Mouse (Mus musculus) kidney, postnatal 0 days (tissue): ENCODE measurements around the gene Spata25. TPM values are rescaled to one million over a fixed set of nuclear protein-coding genes. Genes with fewer than 3 reads are reported as not detected.

Experiments used
- ATAC-seq: fragments of 200-750 bp; cut with Nextera tagmentation; replicated peaks from 2 replicates; pipeline ENCODE4 v1.8.0; 2017; ENCODE audit warnings: low read depth, moderate number of reproducible peaks, moderate TSS enrichment, moderate library complexity; ENCODE audit not compliant: low FRiP score
- DNase-seq: peaks from one replicate; pipeline ENCODE4 v3.0.0-alpha.2; 2016; ENCODE audit warnings: low spot score
- H3K27ac ChIP-seq: fragments of 300-500 bp; sonication (generic); 2 replicates; pipeline ENCODE4 v1.5.1; 2014; ENCODE audit warnings: mild to moderate bottlenecking
- H3K27me3 ChIP-seq: fragments of 300-500 bp; sonication (generic); 2 replicates; pipeline ENCODE4 v1.6.1; 2014; ENCODE audit warnings: low read length, mixed read lengths; ENCODE audit not compliant: insufficient read depth
- H3K36me3 ChIP-seq: fragments of 300-500 bp; sonication (generic); 2 replicates; pipeline ENCODE4 v1.6.1; 2014; ENCODE audit warnings: low read length, mixed read lengths; ENCODE audit not compliant: insufficient read depth
- H3K4me1 ChIP-seq: fragments of 300-500 bp; sonication (generic); replicated peaks from 2 replicates; pipeline ENCODE4 v1.6.1; 2014; ENCODE audit warnings: antibody characterized with exemption, low read length, mixed read lengths; ENCODE audit not compliant: insufficient read depth
- H3K4me2 ChIP-seq: fragments of 300-500 bp; sonication (generic); 2 replicates; pipeline ENCODE4 v1.6.1; 2014; ENCODE audit warnings: mild to moderate bottlenecking, low read length, moderate library complexity, mixed read lengths
- H3K4me3 ChIP-seq: fragments of 300-500 bp; sonication (generic); replicated peaks from 2 replicates; pipeline ENCODE4 v1.5.1; 2014; ENCODE audit warnings: low read depth, low read length
- H3K9ac ChIP-seq: fragments of 300-500 bp; sonication (generic); 2 replicates; pipeline ENCODE4 v1.6.1; 2014; ENCODE audit warnings: low read depth, low read length
- H3K9me3 ChIP-seq: fragments of 300-500 bp; sonication (generic); replicated peaks from 2 replicates; pipeline ENCODE4 v1.6.1; 2016; ENCODE audit warnings: low read length, inconsistent platforms, mixed read lengths
- CTCF ChIP-seq: IDR thresholded peaks from 2 replicates; pipeline ENCODE4 v1.5.1; 2016; ENCODE audit warnings: antibody characterized with exemption, low read depth, mild to moderate bottlenecking, moderate library complexity
- WGBS: fragments of 180-500 bp; shearing (Covaris S2); extraction: QIAGEN DNeasy Blood & Tissue Kit; methylation state at CpG from one replicate; pipeline ENCODE4 v1.1.7; 2014; 5-methylcytosine and 5-hydroxymethylcytosine counted together
- polyA plus RNA-seq: library from polyadenylated mRNA; unstranded; fragments of >200 nt; fragmentation: Nextera tagmentation; extraction: Ambion mirVana; gene quantifications from 2 replicates; pipeline ENCODE4 v1.2.1, GENCODE M21; 2015

The Spata25 gene
- polyA plus RNA-seq, 1 experiment from 2014 or later = not detected

DNA sequence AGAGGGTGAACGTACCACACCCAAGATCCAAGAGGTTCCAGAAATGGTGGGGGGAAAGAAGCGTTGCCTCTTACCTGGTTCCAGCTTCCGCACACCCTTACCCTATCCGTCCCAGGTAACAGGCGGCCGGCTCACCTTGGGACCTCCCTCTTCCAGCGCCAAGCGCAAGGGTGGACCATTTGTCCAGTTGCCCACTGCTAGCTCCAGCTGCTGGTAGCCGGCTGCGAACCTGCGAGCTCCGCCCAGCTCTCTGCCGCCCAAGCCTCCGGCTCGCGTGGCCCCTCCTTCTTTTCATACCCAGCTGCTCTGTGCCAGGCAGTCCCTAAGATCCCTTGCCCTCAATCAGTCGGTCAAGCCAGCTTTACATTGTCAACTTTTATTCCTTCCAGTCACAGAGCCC is 51.5 kb downstream of the Spata25 start:
- no peak overlapping the region for H3K9ac ChIP-seq
- no peak for TF ChIP-seq CTCF
- H3K27me3 ChIP-seq = no peaks in the 10 kb centered on the region
- H3K4me2 ChIP-seq = no peak overlapping the region
- no peaks in the 10 kb centered on the region for H3K4me1 ChIP-seq
- H3K36me3 ChIP-seq = no peaks in the 10 kb centered on the region
- no peak overlapping the region for H3K27ac ChIP-seq
- ATAC-seq = no peak
- no peak for DNase-seq
- WGBS = 70% methylated on average over 17 of the region's 17 CpGs
- H3K9me3 ChIP-seq = no peaks in the 10 kb centered on the region
- H3K4me3 ChIP-seq = no peak overlapping the region

Other genes with a start within 250 kb of the Spata25 start
- not detected in 2 replicates for gene Wfdc6a, start 243.1 kb downstream of the Spata25 start, polyA plus RNA-seq
- gene Eppin, start 234.9 kb downstream of the Spata25 start, polyA plus RNA-seq = 0.16 TPM in 1 of 2 replicates, not detected in the other
- gene Wfdc6b, start 215.0 kb downstream of the Spata25 start, polyA plus RNA-seq = not detected in 2 replicates
- 0.05 TPM in 1 of 2 replicates, not detected in the other for gene Wfdc8, start 214.9 kb downstream of the Spata25 start, polyA plus RNA-seq
- gene Wfdc16, start 189.7 kb downstream of the Spata25 start, polyA plus RNA-seq = 0.17 TPM in 1 of 2 replicates, not detected in the other
- gene Wfdc10, start 172.5 kb downstream of the Spata25 start, polyA plus RNA-seq = 0.34 and 0.38 TPM in 2 replicates
- gene Wfdc9, start 172.0 kb downstream of the Spata25 start, polyA plus RNA-seq = not detected in 2 replicates
- gene Wfdc11, start 154.4 kb downstream of the Spata25 start, polyA plus RNA-seq = not detected in 2 replicates
- gene Wfdc13, start 143.4 kb downstream of the Spata25 start, polyA plus RNA-seq = 1.4 and 1.6 TPM in 2 replicates
- 0.84 and 1.4 TPM in 2 replicates for gene Spint4, start 130.0 kb downstream of the Spata25 start, polyA plus RNA-seq
- gene Spint5, start 113.2 kb downstream of the Spata25 start, polyA plus RNA-seq = not detected in 2 replicates
- 0.64 and 1.1 TPM in 2 replicates for gene Wfdc3, start 82.6 kb downstream of the Spata25 start, polyA plus RNA-seq
- gene Dnttip1, start 82.6 kb downstream of the Spata25 start, polyA plus RNA-seq = 58.5 and 62.4 TPM in 2 replicates
- gene Ube2c, start 58.6 kb downstream of the Spata25 start, polyA plus RNA-seq = 132 and 156 TPM in 2 replicates
- 0.45 and 1.0 TPM in 2 replicates for gene Tnnc2, start 48.6 kb downstream of the Spata25 start, polyA plus RNA-seq
- 19.9 and 21.7 TPM in 2 replicates for gene Snx21, start 42.7 kb downstream of the Spata25 start, polyA plus RNA-seq
- 28.7 and 33.2 TPM in 2 replicates for gene Acot8, start 23.7 kb downstream of the Spata25 start, polyA plus RNA-seq
- gene Zswim3, start 23.4 kb downstream of the Spata25 start, polyA plus RNA-seq = 5.2 and 5.4 TPM in 2 replicates
- gene Zswim1, start 5.9 kb downstream of the Spata25 start, polyA plus RNA-seq = 15.5 and 15.8 TPM in 2 replicates
- 219 and 254 TPM in 2 replicates for gene Ctsa, start 4.3 kb upstream of the Spata25 start, polyA plus RNA-seq
- 9.2 and 9.4 TPM in 2 replicates for gene Neurl2, start 4.9 kb upstream of the Spata25 start, polyA plus RNA-seq
- 43.9 and 45.4 TPM in 2 replicates for gene Pltp, start 29.2 kb upstream of the Spata25 start, polyA plus RNA-seq
- gene Pcif1, start 50.8 kb upstream of the Spata25 start, polyA plus RNA-seq = 70.0 and 76.5 TPM in 2 replicates
- gene Zfp335, start 83.2 kb upstream of the Spata25 start, polyA plus RNA-seq = 7.5 and 7.6 TPM in 2 replicates
- gene Mmp9, start 112.2 kb upstream of the Spata25 start, polyA plus RNA-seq = 1.7 and 1.9 TPM in 2 replicates
- gene Slc12a5, start 132.3 kb upstream of the Spata25 start, polyA plus RNA-seq = 0.68 and 0.74 TPM in 2 replicates
- 35.6 and 38.6 TPM in 2 replicates for gene Ncoa5, start 206.3 kb upstream of the Spata25 start, polyA plus RNA-seq
- gene Cd40, start 227.1 kb upstream of the Spata25 start, polyA plus RNA-seq = 13.5 and 16.7 TPM in 2 replicates